Mouse (Mus musculus) ES-E14 (cell line): ENCODE measurements around the gene Spns2. TPM values are rescaled to one million over a fixed set of nuclear protein-coding genes. Genes with fewer than 3 reads are reported as not detected.

Experiments used
- DNase-seq: peaks from one replicate; pipeline ENCODE4 v3.0.0-alpha.2; 2013; ENCODE audit warnings: low read depth, low spot score
- H3K27ac ChIP-seq: 2 replicates; pipeline ENCODE4 v1.5.1; 2012; ENCODE audit warnings: low read depth, mild to moderate bottlenecking, low read length, moderate library complexity, mixed read lengths; ENCODE audit not compliant: poor library complexity, insufficient read depth, severe bottlenecking
- H3K36me3 ChIP-seq: 2 replicates; pipeline ENCODE4 v1.6.1; 2012; ENCODE audit warnings: mild to moderate bottlenecking, low read length, moderate library complexity, mixed read lengths; ENCODE audit not compliant: control insufficient read depth, poor library complexity, insufficient read depth, severe bottlenecking
- H3K4me1 ChIP-seq, 2 experiments: fragments of 150-350 bp in 1 of 2; sonication (generic) in 1 of 2; 2 replicates each; pipeline ENCODE4 v1.6.1; 2012; ENCODE audit warnings: low read length in 2 of 2, mild to moderate bottlenecking in 1 of 2, mixed read lengths in 1 of 2; ENCODE audit not compliant: control insufficient read depth in 2 of 2, insufficient read depth in 2 of 2, poor library complexity in 1 of 2
- H3K4me3 ChIP-seq, 2 experiments: fragments of 150-350 bp in 1 of 2; sonication (generic) in 1 of 2; 2 replicates each; pipeline ENCODE4 v1.5.1; 2012; ENCODE audit warnings: low read length in 2 of 2, low read depth in 1 of 2, mild to moderate bottlenecking in 1 of 2, mixed read lengths in 1 of 2; ENCODE audit not compliant: insufficient read depth in 1 of 2, poor library complexity in 1 of 2, severe bottlenecking in 1 of 2
- H3K9ac ChIP-seq: 2 replicates; pipeline ENCODE4 v1.6.1; 2012; ENCODE audit warnings: low read depth, mild to moderate bottlenecking, low read length, mixed read lengths; ENCODE audit not compliant: poor library complexity, insufficient read depth, severe bottlenecking
- H3K9me3 ChIP-seq: fragments of 150-350 bp; sonication (generic); 2 replicates; pipeline ENCODE4 v1.6.1; 2012; ENCODE audit warnings: low read depth, mild to moderate bottlenecking, low read length; ENCODE audit not compliant: control insufficient read depth, insufficient read depth
- CHD2 ChIP-seq: IDR thresholded peaks from 2 replicates; pipeline ENCODE4 v1.6.1; 2014; ENCODE audit warnings: mild to moderate bottlenecking, low read depth, low read length, inconsistent platforms
- HCFC1 ChIP-seq: IDR thresholded peaks from 2 replicates; pipeline ENCODE4 v1.6.1; 2012; ENCODE audit warnings: low read length, inconsistent platforms, borderline replicate concordance; ENCODE audit not compliant: insufficient read depth
- MAFK ChIP-seq: IDR thresholded peaks from 2 replicates; pipeline ENCODE4 v1.6.1; 2014; ENCODE audit warnings: mild to moderate bottlenecking, low read depth, low read length, inconsistent platforms; ENCODE audit not compliant: insufficient read depth
- ZC3H11A ChIP-seq: IDR thresholded peaks from 2 replicates; pipeline ENCODE4 v1.6.1; 2012; ENCODE audit warnings: low read depth, mild to moderate bottlenecking, inconsistent platforms, low read length, borderline replicate concordance
- ZNF384 ChIP-seq: IDR thresholded peaks from 2 replicates; pipeline ENCODE4 v1.6.1; 2012; ENCODE audit warnings: low read depth, low read length, inconsistent platforms
- in situ Hi-C, 2 experiments: fragments of 600-800 bp; cut with MboI; formaldehyde crosslinking; loops; one replicate each; pipeline ENCODE4 v1.15.1; 2025; ENCODE audit warnings: low sequenced_read_pairs in 2 of 2, inconsistent platforms in 1 of 2; ENCODE audit not compliant: unreplicated experiment in 2 of 2
- total RNA-seq: library from RNA; depleted of rRNA; stranded (reverse); fragments of 300-350 nt; gene quantifications from 2 replicates; pipeline ENCODE4 v1.2.3, GENCODE M21; 2012

Spns2 gene
- total RNA-seq, 1 experiment: 2.4 TPM

DNA sequence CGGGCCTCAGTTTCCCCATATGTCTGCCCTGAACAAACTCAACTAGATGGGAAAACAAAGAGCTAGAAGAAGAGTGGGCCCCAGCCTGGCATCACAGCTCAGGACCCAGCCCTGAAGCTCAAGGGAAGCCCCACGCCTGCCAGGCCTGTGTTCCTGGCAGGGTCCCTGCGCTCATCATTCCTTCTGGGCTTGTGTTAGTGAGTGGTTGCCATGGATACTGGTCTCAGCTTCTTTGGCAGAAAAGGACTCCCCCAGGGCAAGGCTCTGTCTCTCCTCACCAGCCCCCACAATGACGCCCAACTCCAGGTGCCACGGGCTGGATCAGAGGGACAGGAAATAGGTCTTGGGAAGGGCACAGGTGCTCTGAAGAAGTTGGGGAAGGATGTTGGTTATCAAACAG is 4.5 kb downstream of the Spns2 start:
- Histone ChIP-seq H3K9me3 (no peaks in the 10 kb centered on the region), H3K4me3 (no peak overlapping the region), H3K36me3 (no peaks in the 10 kb centered on the region), H3K9ac (no peak overlapping the region), H3K4me1 (no peaks in the 10 kb centered on the region; a peak in 1 of 4 replicates), H3K27ac (no peak overlapping the region)
- TF ChIP-seq MAFK (no peak), CHD2 (no peak), ZC3H11A (no peak), ZNF384 (no peak), HCFC1 (no peak)
- no peak for DNase-seq
- in situ Hi-C loops: no loop called here

DNA sequence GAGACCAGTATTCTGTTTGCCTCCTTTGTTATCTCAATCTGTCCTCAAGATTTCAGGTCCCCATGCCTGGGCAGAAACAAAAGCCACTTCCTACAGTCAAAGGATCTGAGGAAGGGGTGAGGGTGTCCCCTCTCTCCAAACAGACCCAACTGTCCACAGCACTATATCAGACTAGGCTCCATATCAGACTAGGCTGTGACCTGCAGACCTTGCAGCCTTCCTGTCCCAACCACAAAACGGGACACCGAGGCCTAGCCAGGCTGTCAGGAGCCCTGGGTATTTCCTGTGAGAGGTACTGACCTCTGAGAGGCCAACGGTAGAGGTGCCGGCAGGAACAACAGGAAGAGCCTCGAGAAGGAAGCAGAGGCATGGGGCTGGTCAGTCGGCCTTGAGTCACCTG is 5.2 kb downstream of the Spns2 start:
- Histone ChIP-seq H3K9me3 (no peaks in the 10 kb centered on the region), H3K4me3 (no peak overlapping the region), H3K4me1 (no peaks in the 10 kb centered on the region; a peak in 1 of 4 replicates), H3K9ac (no peak overlapping the region), H3K36me3 (no peaks in the 10 kb centered on the region), H3K27ac (peak overlapping the region; percentile 17; the same call in 1 of the 2 replicates)
- no peak for DNase-seq
- TF ChIP-seq ZNF384: no peak
- TF ChIP-seq MAFK: no peak
- no peak for TF ChIP-seq CHD2
- TF ChIP-seq ZC3H11A: no peak
- TF ChIP-seq HCFC1: no peak
- in situ Hi-C loops: no loop called here

DNA sequence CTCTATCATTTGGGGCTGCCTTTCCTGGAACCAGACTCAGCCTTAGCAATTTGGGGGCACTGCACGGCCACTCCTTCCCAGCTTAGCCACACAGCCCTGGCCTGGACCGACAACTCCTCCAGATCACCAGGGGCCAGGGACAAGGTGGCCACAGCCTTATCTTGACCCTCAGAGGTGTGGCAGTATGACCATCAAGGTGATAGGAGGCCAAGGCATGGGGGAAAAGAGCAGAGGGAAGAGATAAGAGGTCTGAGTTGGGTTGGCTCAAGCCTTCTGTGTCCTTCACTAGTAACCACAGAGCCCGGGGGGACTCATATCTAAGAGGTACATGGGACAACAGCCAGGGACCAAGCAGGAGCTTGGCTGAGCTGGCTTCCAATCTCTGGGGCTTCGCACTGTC is 7.8 kb downstream of the Spns2 start:
- no peaks in the 10 kb centered on the region for H3K36me3 ChIP-seq
- H3K4me3 ChIP-seq: no peak overlapping the region
- no peak for DNase-seq
- H3K9me3 ChIP-seq: no peaks in the 10 kb centered on the region
- TF ChIP-seq ZC3H11A: no peak
- TF ChIP-seq HCFC1: no peak
- TF ChIP-seq ZNF384: no peak
- H3K4me1 ChIP-seq: no peaks in the 10 kb centered on the region
- in situ Hi-C loops: no loop called here
- H3K27ac ChIP-seq: no peak overlapping the region
- H3K9ac ChIP-seq: no peak overlapping the region

DNA sequence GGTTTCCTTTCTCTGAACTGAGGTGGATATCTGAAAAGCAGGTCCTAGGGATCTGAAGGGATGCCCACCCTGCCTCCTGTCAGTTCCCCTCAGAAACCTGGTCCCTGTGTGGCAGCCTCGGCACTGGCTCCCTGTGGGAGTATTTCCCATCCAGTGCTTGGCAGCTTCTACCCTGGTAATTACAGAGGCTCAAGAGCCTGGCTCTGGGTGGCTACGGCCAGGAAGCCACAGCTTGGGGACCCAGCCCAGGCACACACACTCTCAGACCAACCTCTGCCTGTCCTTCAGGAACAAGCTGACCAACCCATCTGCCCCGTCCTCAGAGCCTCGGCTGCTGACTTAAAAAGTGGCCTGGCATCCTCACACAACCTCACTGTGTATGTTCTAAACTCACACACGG is 8.4 kb downstream of the Spns2 start:
- no peak for TF ChIP-seq ZC3H11A
- no peak for TF ChIP-seq HCFC1
- Histone ChIP-seq H3K9ac (no peak overlapping the region), H3K4me1 (no peaks in the 10 kb centered on the region), H3K36me3 (no peaks in the 10 kb centered on the region), H3K9me3 (no peaks in the 10 kb centered on the region), H3K4me3 (no peak overlapping the region), H3K27ac (no peak overlapping the region)
- DNase-seq: no peak
- in situ Hi-C loops: no loop called here

GRCm38 (mm10) chr11:72479499-72479898 is 10.2 kb downstream of the Spns2 start:
- in situ Hi-C loops: no loop called here
- Histone ChIP-seq H3K4me1 (no peaks in the 10 kb centered on the region), H3K27ac (no peak overlapping the region)

More at GRCm38 (mm10) chr11:72479499-72479898, 10.2 kb downstream of the Spns2 start:
- TF ChIP-seq HCFC1 (no peak), MAFK (peak; percentile 55), ZC3H11A (no peak), CHD2 (no peak)
- no peak overlapping the region for H3K4me3 ChIP-seq
- H3K9ac ChIP-seq: no peak overlapping the region
- no peaks in the 10 kb centered on the region for H3K36me3 ChIP-seq
- no peak for DNase-seq
- no peaks in the 10 kb centered on the region for H3K9me3 ChIP-seq
